Mouse (Mus musculus) layer of hippocampus, postnatal 36 days (tissue): ENCODE results near the gene Gng4. TPM values are rescaled to one million over a fixed set of nuclear protein-coding genes. Genes with fewer than 3 reads are reported as not detected.

Experiments
- DNase-seq, 2 experiments: peaks; one replicate each; pipeline ENCODE4 v3.0.0; 2022
- total RNA-seq, 2 experiments: library from RNA; stranded (reverse); gene quantifications; 2 replicates each; pipeline ENCODE4 v1.2.3; 2021

The Gng4 gene
- total RNA-seq, 2 experiments from 2014 or later: 18.8 to 20.3 TPM

GRCm38 (mm10) chr13:13820234-13821123, 36.6 kb downstream of the Gng4 start:
- DNase-seq: no peak

- no peak for DNase-seq
Observed at GRCm38 (mm10) chr13:13824946-13825345, 41.1 kb downstream of the Gng4 start.

- DNase-seq: no peak
Observed at GRCm38 (mm10) chr13:13826533-13826932, 42.7 kb downstream of the Gng4 start.

- no peak for DNase-seq
Observed at GRCm38 (mm10) chr13:13828125-13828524, 44.3 kb downstream of the Gng4 start.

GRCm38 (mm10) chr13:13830469-13831074, 46.7 kb downstream of the Gng4 start:
- DNase-seq: no peak

GRCm38 (mm10) chr13:13835180-13835579, 51.3 kb downstream of the Gng4 start:
- no peak for DNase-seq

GRCm38 (mm10) chr13:13845021-13845420, 61.2 kb downstream of the Gng4 start:
- no peak for DNase-seq

GRCm38 (mm10) chr13:13847075-13847599, 63.3 kb downstream of the Gng4 start:
- no peak for DNase-seq

GRCm38 (mm10) chr13:13857190-13857589, 73.3 kb downstream of the Gng4 start:
- DNase-seq: no peak

- DNase-seq: no peak
Observed at GRCm38 (mm10) chr13:13862346-13862745, 78.5 kb downstream of the Gng4 start.

GRCm38 (mm10) chr13:13862941-13863340, 79.1 kb downstream of the Gng4 start:
- no peak for DNase-seq

- no peak for DNase-seq
Observed at GRCm38 (mm10) chr13:13866339-13866738, 82.5 kb downstream of the Gng4 start.

GRCm38 (mm10) chr13:13867078-13867759, 83.4 kb downstream of the Gng4 start:
- DNase-seq: no peak

- DNase-seq: no peak
Observed at GRCm38 (mm10) chr13:13867922-13868321, 84.1 kb downstream of the Gng4 start.

Other genes with a start within 250 kb of the Gng4 start
- 100 to 1,000 TPM in 1 of 2 experiments, 10 to 100 TPM in 1; 88.7 to 114 TPM for gene Lyst, start 193.7 kb upstream of the Gng4 start, total RNA-seq
- gene B3galnt2, start 170.4 kb downstream of the Gng4 start, total RNA-seq: 10 to 100 TPM; 14.4 to 16.7 TPM